Mouse (Mus musculus): Measurements from ENCODE around the gene Rbfox1. TPM values are rescaled to one million over a fixed set of nuclear protein-coding genes. Genes with fewer than 3 reads are reported as not detected.

Rbfox1 gene
- total and polyA plus RNA-seq, 3 experiments, result not detected

- DNase-seq (ENCODE audit: low read depth, low spot score), result no peak
- Histone ChIP-seq H3K27ac (ENCODE audit: control insufficient read depth, low read depth, low read length) (no peak overlapping the region), H3K36me3 (ENCODE audit: control insufficient read depth in 1 of 2, insufficient read depth in 2 of 2, low read length in 2 of 2) (no peaks in the 10 kb centered on the region), H3K4me1 (ENCODE audit: control insufficient read depth in 1 of 2, insufficient read depth in 2 of 2, low read length in 2 of 2) (no peaks in the 10 kb centered on the region), H3K9ac (ENCODE audit: control insufficient read depth, low read depth, low read length, poor library complexity, severe bottlenecking) (no peak overlapping the region), H3K79me2 (ENCODE audit: control insufficient read depth, insufficient read depth, low read length, poor library complexity) (no peaks in the 10 kb centered on the region), H3K4me3 (ENCODE audit: control insufficient read depth in 1 of 2, insufficient read depth in 1 of 2, low read depth in 2 of 2, low read length in 2 of 2) (no peak overlapping the region), H3K9me3 (replicated peaks; ENCODE audit: insufficient read depth, low read length) (no peaks in the 10 kb centered on the region), H3K27me3 (ENCODE audit: control insufficient read depth in 1 of 2, insufficient read depth in 2 of 2, low read length in 2 of 2) (no peaks in the 10 kb centered on the region)
- no peak for TF ChIP-seq NELFE (IDR thresholded peaks at IDR 0.05; ENCODE audit: low read depth, low read length)
Observed at GRCm38 (mm10) chr16:7212756-7213155, 1327.6 kb downstream of the Rbfox1 start.

- no peaks in the 10 kb centered on the region for H3K36me3 ChIP-seq (ENCODE audit: control insufficient read depth in 1 of 2, insufficient read depth in 2 of 2, low read length in 2 of 2)
- H3K27me3 ChIP-seq (ENCODE audit: control insufficient read depth in 1 of 2, insufficient read depth in 2 of 2, low read length in 2 of 2), result no peaks in the 10 kb centered on the region
- no peaks in the 10 kb centered on the region for H3K79me2 ChIP-seq (ENCODE audit: control insufficient read depth, insufficient read depth, low read length, poor library complexity)
- H3K27ac ChIP-seq (ENCODE audit: control insufficient read depth, low read depth, low read length), result no peak overlapping the region
- no peaks in the 10 kb centered on the region for H3K4me1 ChIP-seq (ENCODE audit: control insufficient read depth in 1 of 2, insufficient read depth in 2 of 2, low read length in 2 of 2)
- H3K9me3 ChIP-seq (replicated peaks; ENCODE audit: insufficient read depth, low read length), result no peaks in the 10 kb centered on the region
- TF ChIP-seq HCFC1 (IDR thresholded peaks at IDR 0.05; ENCODE audit: low read depth, low read length), result no peak
- no peak for TF ChIP-seq POLR2AphosphoS5 (IDR thresholded peaks at IDR 0.05; ENCODE audit: borderline replicate concordance, low read depth, low read length)
- no peak for TF ChIP-seq RCOR1 (IDR thresholded peaks at IDR 0.05; ENCODE audit: low read depth, low read length)
- no peak for TF ChIP-seq POLR2A (IDR thresholded peaks at IDR 0.05; ENCODE audit: control insufficient read depth in 1 of 2, insufficient read depth in 1 of 2, low read depth in 1 of 2, low read length in 2 of 2, poor library complexity in 1 of 2)
- TF ChIP-seq TCF12 (IDR thresholded peaks at IDR 0.05; ENCODE audit: low read depth, low read length), result no peak
- TF ChIP-seq TBP (IDR thresholded peaks at IDR 0.05; ENCODE audit: low read depth, low read length), result no peak
- TF ChIP-seq KAT2A (conservative IDR thresholded peaks at IDR 0.05; ENCODE audit: low read depth, low read length), result no peak
- no peak for TF ChIP-seq BHLHE40 (IDR thresholded peaks at IDR 0.05; ENCODE audit: borderline replicate concordance, low read depth, low read length)
- TF ChIP-seq EP300 (IDR thresholded peaks at IDR 0.05; ENCODE audit: low read depth in 1 of 2, low read length in 2 of 2), result no peak
- no peak for TF ChIP-seq MYC (IDR thresholded peaks at IDR 0.05; ENCODE audit: low read depth, low read length)
- no peak for TF ChIP-seq MAFK (IDR thresholded peaks at IDR 0.05; ENCODE audit: borderline replicate concordance, low read depth, low read length)
- TF ChIP-seq USF2 (IDR thresholded peaks at IDR 0.05; ENCODE audit: borderline replicate concordance in 1 of 2, insufficient read depth in 1 of 2, low read depth in 1 of 2, low read length in 2 of 2), result no peak
- TF ChIP-seq TAL1 (IDR thresholded peaks at IDR 0.05; ENCODE audit: low read length), result no peak
- no peak for TF ChIP-seq MAZ (IDR thresholded peaks at IDR 0.05; ENCODE audit: low read depth, low read length)
- TF ChIP-seq E2F4 (IDR thresholded peaks at IDR 0.05; ENCODE audit: borderline replicate concordance, low read depth, low read length), result no peak
- TF ChIP-seq CHD1 (IDR thresholded peaks at IDR 0.05; ENCODE audit: low read depth, low read length), result no peak
- no peak for TF ChIP-seq UBTF (IDR thresholded peaks at IDR 0.05; ENCODE audit: borderline replicate concordance, insufficient read depth, low read depth, low read length)
- TF ChIP-seq NRF1 (IDR thresholded peaks at IDR 0.05; ENCODE audit: insufficient read depth, low read depth, low read length, poor library complexity, severe bottlenecking), result no peak
- TF ChIP-seq NELFE (IDR thresholded peaks at IDR 0.05; ENCODE audit: low read depth, low read length), result no peak
- H3K4me3 ChIP-seq (ENCODE audit: control insufficient read depth in 1 of 2, insufficient read depth in 1 of 2, low read depth in 2 of 2, low read length in 2 of 2), result no peak overlapping the region
- DNase-seq (ENCODE audit: low read depth, low spot score), result no peak
- H3K9ac ChIP-seq (ENCODE audit: control insufficient read depth, low read depth, low read length, poor library complexity, severe bottlenecking), result no peak overlapping the region
Observed at GRCm38 (mm10) chr16:7223265-7223664, 1338.1 kb downstream of the Rbfox1 start.
